Mouse (Mus musculus): ENCODE measurements around the gene Msantd2.

Gene Msantd2

GRCm38 (mm10) chr9:37568605-37569214 is 79.6 kb downstream of the Msantd2 start:
- DNase-seq (ENCODE audit: low spot score in 2 of 2): no peak

DNA sequence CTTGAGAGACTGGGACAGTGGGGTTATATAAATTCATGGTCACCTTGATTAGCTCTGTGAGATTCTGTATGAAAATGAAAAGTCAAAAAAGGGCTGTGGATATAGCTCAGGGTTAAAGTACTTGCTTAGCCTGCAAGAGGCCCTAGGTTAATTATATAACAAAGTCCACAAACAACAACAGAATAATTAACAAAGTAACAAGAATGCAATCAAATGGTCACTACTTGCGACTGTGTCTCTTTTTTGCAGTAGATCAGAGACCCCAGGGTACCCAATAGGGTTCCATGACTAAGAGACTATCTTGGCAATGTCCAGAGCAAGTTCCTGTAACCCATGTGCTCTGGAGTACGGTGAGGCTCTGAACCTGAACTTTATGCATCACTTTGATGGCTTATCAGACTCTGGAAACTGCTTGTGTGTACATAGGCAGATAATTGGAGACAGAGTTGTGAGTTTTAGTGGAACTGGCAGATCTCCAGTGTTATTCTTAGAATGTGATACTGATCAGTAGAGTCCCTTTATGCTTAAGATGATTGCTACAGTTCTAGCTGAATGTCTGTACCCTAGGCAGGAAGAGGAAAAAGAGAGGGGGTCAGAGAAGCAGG is 80.2 kb downstream of the Msantd2 start:
- DNase-seq (ENCODE audit: low spot score in 2 of 2): no peak

GRCm38 (mm10) chr9:37572204-37572876 is 83.2 kb downstream of the Msantd2 start:
- DNase-seq (ENCODE audit: low spot score in 2 of 2): no peak
